Mouse (Mus musculus) liver, postnatal 0 days (tissue): Measurements from ENCODE around the gene Speg.

Experiments used
- CTCF ChIP-seq: sonication (generic); IDR thresholded peaks from 2 replicates; pipeline ENCODE4 v1.5.1; 2016; ENCODE audit warnings: antibody characterized with exemption, low read depth
- EP300 ChIP-seq: IDR thresholded peaks from 2 replicates; pipeline ENCODE4 v1.6.1; 2016; ENCODE audit warnings: antibody characterized with exemption, low read depth, mild to moderate bottlenecking

DNA sequence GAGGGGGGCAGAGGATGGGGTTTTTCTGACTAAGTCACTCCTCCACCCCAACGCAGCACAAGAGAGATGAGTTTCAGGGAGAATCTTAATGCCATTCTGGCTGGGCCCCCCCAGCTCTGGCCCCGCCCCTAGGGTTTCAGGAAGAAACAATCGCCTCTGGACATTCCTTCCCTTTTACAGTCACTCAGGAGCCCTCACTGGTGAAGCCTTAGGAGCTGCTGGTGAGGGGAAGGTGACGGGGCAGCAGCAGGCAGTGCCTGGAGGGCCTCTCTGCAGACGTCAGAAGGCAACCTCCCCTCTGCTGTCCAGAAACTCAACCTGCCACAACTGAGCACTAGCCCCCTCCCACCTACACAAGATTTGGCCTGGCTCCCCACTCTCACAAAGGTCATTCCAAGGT is 25.8 kb upstream of the Speg start:
- TF ChIP-seq CTCF, result no peak
- no peak for TF ChIP-seq EP300
